In genomic region chr11:49264081-49264480, GRCm38 (mm10) we compare ENCODE assay signal across 28 mouse cellular contexts. TPM values are rescaled to one million over a fixed set of nuclear protein-coding genes. Genes with fewer than 3 reads are reported as not detected.
DNase-seq lines count a peak whose midpoint lies in the region; ATAC-seq and TF ChIP-seq lines count a peak whose summit lies in the region.
"Had no signal": no experiment of that assay in that cellular context is flagged by ENCODE, and none has a peak within 500 bp of the region (broad histone marks: within the 10 kb centered on the region; RNA-seq: fewer than 3 reads in every experiment).

No protein-coding gene starts in this region.

- no peak overlapping the region for H3K4me2 ChIP-seq in lung, postnatal 0 days (replicated peaks; ENCODE audit: low read depth, low read length)
- H3K4me2 ChIP-seq: embryonic facial prominence, embryonic 13.5 days; embryonic facial prominence, embryonic 15.5 days; forebrain, embryonic 12.5 days had no signal

- WGBS in heart, adult 2 months: 63% methylated on average over 7 of the region's 7 CpGs
- 83% methylated on average over 7 of the region's 7 CpGs for WGBS in lung, postnatal 0 days

- no peak for ATAC-seq in lung, postnatal 0 days
- ATAC-seq: forebrain, embryonic 14.5 days; forebrain, embryonic 16.5 days had no signal

- DNase-seq in heart, adult 11 months: peak; percentile 90
- no peak for DNase-seq in heart, adult 2 months
- no peak for DNase-seq in lung, postnatal 0 days (ENCODE audit: low spot score)
- no peak for DNase-seq in lung, postnatal 14 days
- DNase-seq: adrenal gland, adult 2 months; adrenal gland, postnatal 10 days; adrenal gland, postnatal 25 days; cerebellum, adult 11 months; cerebellum, adult 18-20 months; cerebellum, adult 8-10 months; cerebellum, adult 9-11 months; cerebellum, postnatal 14 days; cerebellum, postnatal 36 days; embryo, embryonic 11 days had no signal

- H3K9me3 ChIP-seq in lung, postnatal 0 days (ENCODE audit: low read length): no peaks in the 10 kb centered on the region
- H3K9me3 ChIP-seq: embryonic facial prominence, embryonic 13.5 days; embryonic facial prominence, embryonic 15.5 days; forebrain, embryonic 10.5 days; forebrain, embryonic 12.5 days had no signal

- no peak overlapping the region for H3K27ac ChIP-seq in heart, adult 2 months
- H3K27ac ChIP-seq in lung, postnatal 0 days (ENCODE audit: low read length): 0 out of 2 replicates have a peak overlapping the region, but pooled peaks have one; percentile 43
- H3K27ac ChIP-seq: embryonic facial prominence, embryonic 13.5 days; embryonic facial prominence, embryonic 15.5 days; forebrain, embryonic 10.5 days; forebrain, embryonic 12.5 days had no signal

- intact Hi-C loops in heart, adult 2 months (cut with DNase I): no loop called here

- H3K4me1 ChIP-seq in heart, adult 2 months (ENCODE audit: control insufficient read depth, insufficient read depth, low read length): peaks cover 14% of the 10 kb centered on the region
- H3K4me1 ChIP-seq in lung, postnatal 0 days (ENCODE audit: insufficient read depth, low read depth, low read length): no peaks in the 10 kb centered on the region; the same call in 1 of the 2 replicates
- H3K4me1 ChIP-seq: embryonic facial prominence, embryonic 13.5 days; embryonic facial prominence, embryonic 15.5 days; forebrain, embryonic 10.5 days; forebrain, embryonic 12.5 days had no signal

- no peak overlapping the region for H3K4me3 ChIP-seq in heart, adult 2 months
- H3K4me3 ChIP-seq in lung, postnatal 0 days (ENCODE audit: low read depth, low read length): no peak overlapping the region
- H3K4me3 ChIP-seq: embryonic facial prominence, embryonic 13.5 days; embryonic facial prominence, embryonic 15.5 days; erythroblast, embryonic 14.5 days; forebrain, embryonic 10.5 days; forebrain, embryonic 12.5 days had no signal

- H3K36me3 ChIP-seq in heart, adult 2 months (ENCODE audit: control insufficient read depth, insufficient read depth, low read length): peaks cover 14% of the 10 kb centered on the region
- peaks cover 13% of the 10 kb centered on the region for H3K36me3 ChIP-seq in lung, postnatal 0 days (ENCODE audit: insufficient read depth, low read length)

- H3K79me2 ChIP-seq in heart, adult 2 months (replicated peaks; ENCODE audit: control insufficient read depth, insufficient read depth, low read length): peaks cover 4% of the 10 kb centered on the region

- no peak for TF ChIP-seq POLR2A in heart, adult 2 months (IDR thresholded peaks at IDR 0.05; ENCODE audit: insufficient read depth, low read depth, low read length)

- H3K27me3 ChIP-seq in heart, adult 2 months (ENCODE audit: control insufficient read depth, insufficient read depth, low read length): no peaks in the 10 kb centered on the region
- no peaks in the 10 kb centered on the region for H3K27me3 ChIP-seq in lung, postnatal 0 days (replicated peaks; ENCODE audit: insufficient read depth, low read length)
- H3K27me3 ChIP-seq: embryonic facial prominence, embryonic 13.5 days; embryonic facial prominence, embryonic 15.5 days; forebrain, embryonic 12.5 days had no signal

- no peak for TF ChIP-seq CTCF in heart, adult 2 months (IDR thresholded peaks at IDR 0.05)
- no peak for TF ChIP-seq CTCF in lung, postnatal 0 days (IDR thresholded peaks at IDR 0.05)

- TF ChIP-seq EP300 in heart, adult 2 months (IDR thresholded peaks at IDR 0.05; ENCODE audit: insufficient read depth, low read depth, low read length): no peak
- TF ChIP-seq EP300 in lung, postnatal 0 days (IDR thresholded peaks at IDR 0.05): no peak

- no peak overlapping the region for H3K9ac ChIP-seq in heart, adult 2 months (ENCODE audit: low read depth, low read length)
- H3K9ac ChIP-seq in lung, postnatal 0 days (replicated peaks; ENCODE audit: low read depth): no peak overlapping the region
- H3K9ac ChIP-seq: embryonic facial prominence, embryonic 13.5 days; embryonic facial prominence, embryonic 15.5 days; forebrain, embryonic 12.5 days had no signal

RNA-seq across cellular contexts. Expression of gene Olfr1393, which starts 14.0 kb away (rescaled TPM):
- under 1 TPM; 0.39 TPM for total RNA-seq in heart, adult 2 months (2021)
- polyA plus RNA-seq in heart, adult 2 months (2012; rRNA removed): 1.8 and 2.1 TPM in 2 replicates
- polyA plus RNA-seq in lung, postnatal 0 days (2015; fragmentation: Nextera tagmentation; extraction: Ambion mirVana): not detected in 2 replicates
- total RNA-seq: adrenal gland, postnatal 10 days; adrenal gland, postnatal 25 days; common myeloid progenitor, adult 5-6 weeks; ES-E14; MEL had no signal
- polyA plus RNA-seq: adrenal gland, adult 2 months; C2C12; embryonic facial prominence, embryonic 11.5 days; embryonic facial prominence, embryonic 13.5 days; erythroblast, embryonic 14.5 days; forebrain, embryonic 14.5 days; forebrain, embryonic 16.5 days had no signal

RNA-seq across cellular contexts. Expression of gene Mgat1, which starts 20.1 kb away (rescaled TPM):
- 10 to 100 TPM; 59.2 to 72.3 TPM for total RNA-seq in heart, adult 2 months (2021)
- 74.4 and 86.4 TPM in 2 replicates for polyA plus RNA-seq in heart, adult 2 months (2012; rRNA removed)
- 90.2 and 94.5 TPM in 2 replicates for polyA plus RNA-seq in lung, postnatal 0 days (2015; fragmentation: Nextera tagmentation; extraction: Ambion mirVana)

RNA-seq across cellular contexts. Expression of gene Olfr1392, which starts 21.0 kb away (rescaled TPM):
- not detected for total RNA-seq in heart, adult 2 months (2021)
- 0.08 TPM in 1 of 2 replicates, not detected in the other for polyA plus RNA-seq in heart, adult 2 months (2012; rRNA removed)
- polyA plus RNA-seq in lung, postnatal 0 days (2015; fragmentation: Nextera tagmentation; extraction: Ambion mirVana): 0.05 TPM in 1 of 2 replicates, not detected in the other
- total RNA-seq: adrenal gland, adult 2 months; adrenal gland, postnatal 10 days; adrenal gland, postnatal 25 days; common myeloid progenitor, adult 5-6 weeks; ES-E14; MEL had no signal
- polyA plus RNA-seq: C2C12; embryonic facial prominence, embryonic 11.5 days; embryonic facial prominence, embryonic 13.5 days; embryonic facial prominence, embryonic 15.5 days; erythroblast, embryonic 14.5 days; forebrain, embryonic 10.5 days; forebrain, embryonic 12.5 days; forebrain, embryonic 14.5 days; forebrain, embryonic 16.5 days had no signal

RNA-seq across cellular contexts. Expression of gene Olfr10, which starts 40.5 kb away (rescaled TPM):
- not detected for total RNA-seq in heart, adult 2 months (2021)
- not detected in 2 replicates for polyA plus RNA-seq in heart, adult 2 months (2012; rRNA removed)
- not detected in 2 replicates for polyA plus RNA-seq in lung, postnatal 0 days (2015; fragmentation: Nextera tagmentation; extraction: Ambion mirVana)
- total RNA-seq: adrenal gland, adult 2 months; adrenal gland, postnatal 10 days; adrenal gland, postnatal 25 days; adrenal gland, postnatal 4 days; common myeloid progenitor, adult 5-6 weeks; ES-E14; MEL had no signal
- polyA plus RNA-seq: adrenal gland, adult 2 months; brain, embryonic 14.5 days; C2C12; embryonic facial prominence, embryonic 11.5 days; embryonic facial prominence, embryonic 13.5 days; embryonic facial prominence, embryonic 15.5 days; erythroblast, embryonic 14.5 days; forebrain, embryonic 10.5 days; forebrain, embryonic 12.5 days; forebrain, embryonic 14.5 days; forebrain, embryonic 16.5 days had no signal

RNA-seq across cellular contexts. Expression of gene Olfr1391, which starts 58.5 kb away (rescaled TPM):
- total RNA-seq in heart, adult 2 months (2021): not detected
- not detected in 2 replicates for polyA plus RNA-seq in heart, adult 2 months (2012; rRNA removed)
- not detected in 2 replicates for polyA plus RNA-seq in lung, postnatal 0 days (2015; fragmentation: Nextera tagmentation; extraction: Ambion mirVana)
- total RNA-seq: adrenal gland, adult 2 months; adrenal gland, postnatal 10 days; adrenal gland, postnatal 25 days; adrenal gland, postnatal 4 days; common myeloid progenitor, adult 5-6 weeks; ES-E14; MEL had no signal
- polyA plus RNA-seq: adrenal gland, adult 2 months; brain, embryonic 14.5 days; C2C12; embryonic facial prominence, embryonic 11.5 days; embryonic facial prominence, embryonic 13.5 days; erythroblast, embryonic 14.5 days; forebrain, embryonic 10.5 days; forebrain, embryonic 12.5 days; forebrain, embryonic 14.5 days; forebrain, embryonic 16.5 days had no signal
